Mouse (Mus musculus) ES-E14 (cell line): ENCODE measurements around the gene Dtx4.

ENCODE experiments used
- CHD2 ChIP-seq: IDR thresholded peaks from 2 replicates; pipeline ENCODE4 v1.6.1; 2014; ENCODE audit warnings: mild to moderate bottlenecking, low read depth, low read length, inconsistent platforms
- ZC3H11A ChIP-seq: IDR thresholded peaks from 2 replicates; pipeline ENCODE4 v1.6.1; 2012; ENCODE audit warnings: low read depth, mild to moderate bottlenecking, inconsistent platforms, low read length, borderline replicate concordance

DNA sequence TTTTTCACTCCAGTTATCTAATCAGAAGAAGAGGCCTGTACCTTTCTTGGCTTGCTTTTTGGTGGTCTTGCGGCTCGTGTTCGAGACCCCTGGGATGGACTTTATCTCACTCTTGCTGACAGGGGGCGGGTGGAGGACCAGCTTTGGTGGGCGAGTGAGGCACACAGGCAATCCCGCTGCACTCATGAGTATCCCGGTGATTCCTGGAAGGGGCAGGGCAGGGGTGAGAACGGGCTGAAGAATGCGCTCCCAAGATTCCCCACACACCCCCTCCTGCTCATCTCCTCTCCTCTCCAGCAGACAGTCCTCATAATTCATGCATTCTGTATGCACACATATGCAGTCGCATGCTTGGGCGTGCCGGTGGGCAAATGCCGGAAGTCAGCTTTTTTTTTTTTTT is 16.0 kb downstream of the Dtx4 start:
- no peak for TF ChIP-seq ZC3H11A
- TF ChIP-seq CHD2, result no peak
